Mouse (Mus musculus) heart, postnatal 4 days (tissue): ENCODE results near the gene Epb41l2. TPM values are rescaled to one million over a fixed set of nuclear protein-coding genes. Genes with fewer than 3 reads are reported as not detected.

Experiments used
- DNase-seq: peaks from one replicate; pipeline ENCODE4 v3.0.0; 2021
- total RNA-seq, 2 experiments: library from RNA; stranded (reverse); gene quantifications; 2 replicates each; pipeline ENCODE4 v1.2.3; 2021

Gene Epb41l2
- total RNA-seq = 10 to 100 TPM; 90.5 to 91.5 TPM

- peak; percentile 98 for DNase-seq
Observed at GRCm38 (mm10) chr10:25359208-25359958, at the start of gene Epb41l2. Epb41l2 (plus strand) TSS chr10:25359798.

DNA sequence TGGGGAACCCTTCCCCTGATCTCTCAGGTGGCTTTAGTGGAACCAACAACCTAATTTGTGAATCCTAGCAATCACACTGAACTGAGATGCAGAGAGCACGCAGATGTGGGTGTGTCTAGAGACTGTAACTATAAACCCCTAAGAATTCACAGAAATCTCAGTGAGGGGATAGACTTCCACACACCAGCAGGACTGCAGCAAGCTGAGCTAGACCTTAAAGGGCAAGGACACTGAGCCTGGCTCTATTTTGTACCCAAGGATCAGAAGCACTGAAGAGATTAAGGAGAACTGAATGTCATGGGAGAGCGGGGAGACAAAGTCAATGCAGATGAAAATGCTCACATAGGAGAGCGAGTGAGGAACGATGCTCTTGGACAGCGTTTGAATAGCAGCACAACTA lies 49.6 kb upstream of the Epb41l2 start:
- DNase-seq = no peak

GRCm38 (mm10) chr10:25310736-25311135 lies 48.9 kb upstream of the Epb41l2 start:
- no peak for DNase-seq

- no peak for DNase-seq
Observed at GRCm38 (mm10) chr10:25311554-25312212, 47.9 kb upstream of the Epb41l2 start.

DNA sequence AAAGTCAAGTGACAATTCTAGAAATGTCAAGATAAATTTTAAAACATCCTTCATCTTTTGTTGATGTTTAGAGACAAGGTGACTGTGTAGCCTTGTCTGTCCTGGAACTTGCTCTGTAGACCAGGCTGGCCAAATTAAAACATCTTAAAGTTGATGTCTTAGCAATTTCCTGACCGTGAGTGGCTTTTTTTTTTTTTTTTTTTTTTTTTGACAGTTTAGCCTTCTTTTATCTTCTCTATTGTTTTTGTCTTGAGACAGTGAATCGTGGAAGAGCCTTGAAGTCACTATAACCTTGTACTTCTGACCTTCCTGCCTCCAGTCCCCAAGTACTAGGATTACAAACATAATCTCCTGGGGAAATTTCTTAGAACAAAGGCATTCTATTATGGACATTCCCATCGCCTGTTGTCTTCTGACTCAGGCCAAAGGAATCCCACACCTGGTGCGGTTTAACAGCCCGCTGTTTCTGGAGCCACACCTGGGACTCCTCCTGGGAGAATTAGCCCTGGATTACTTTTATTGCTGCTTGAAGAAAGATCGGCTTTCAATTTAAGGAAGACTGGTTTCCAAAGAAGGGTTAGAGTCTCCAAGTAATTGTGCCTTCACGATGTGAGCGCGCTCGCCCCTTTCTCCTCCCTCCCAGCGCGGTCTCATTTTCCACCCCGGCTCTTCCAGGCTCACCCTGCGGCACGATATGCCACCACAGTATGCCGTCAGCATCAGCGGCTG lies 45.6 kb upstream of the Epb41l2 start:
- DNase-seq = no peak

DNA sequence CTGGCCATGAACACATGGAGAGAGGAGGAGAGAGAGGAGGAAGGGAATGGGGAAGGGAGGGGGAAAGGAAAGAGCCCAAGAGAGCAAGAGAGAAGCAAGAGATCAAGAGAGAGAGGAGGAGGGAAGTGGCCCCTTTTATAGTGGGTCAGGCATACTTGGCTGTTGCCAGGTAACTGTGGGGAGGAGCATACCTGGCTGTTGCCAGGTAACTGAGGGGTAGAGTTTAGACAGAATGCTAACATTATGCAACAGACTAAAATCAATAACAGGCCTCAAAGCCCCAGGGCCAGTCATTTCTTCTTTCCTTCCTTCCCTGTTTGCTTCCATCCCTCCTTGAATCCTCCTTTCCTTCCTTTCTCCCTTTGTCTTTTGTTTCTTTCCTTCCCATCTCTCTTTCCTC lies 41.9 kb upstream of the Epb41l2 start:
- no peak for DNase-seq

- no peak for DNase-seq
Observed at GRCm38 (mm10) chr10:25318405-25318804, 41.2 kb upstream of the Epb41l2 start.

DNA sequence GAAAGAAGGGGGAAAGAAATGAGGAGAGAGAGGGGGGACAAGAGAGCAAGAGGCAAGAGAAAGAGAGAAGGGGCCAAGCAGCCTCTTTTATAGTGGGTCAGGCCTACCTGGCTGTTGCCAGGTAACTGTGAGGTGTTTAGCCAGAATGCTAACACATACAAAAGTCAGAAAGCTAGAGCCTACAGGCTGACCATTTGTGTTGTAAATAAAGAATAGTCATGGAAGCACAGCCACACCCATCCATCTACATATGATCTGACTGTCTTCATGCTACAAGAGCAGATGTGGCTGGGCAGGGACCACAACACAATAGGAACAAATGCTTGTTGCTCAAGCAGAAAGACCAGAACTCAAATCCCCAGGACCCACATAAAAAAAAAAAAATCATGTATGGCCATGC lies 40.1 kb upstream of the Epb41l2 start:
- DNase-seq = no peak

- DNase-seq = no peak
Observed at GRCm38 (mm10) chr10:25321198-25321597, 38.4 kb upstream of the Epb41l2 start.

DNA sequence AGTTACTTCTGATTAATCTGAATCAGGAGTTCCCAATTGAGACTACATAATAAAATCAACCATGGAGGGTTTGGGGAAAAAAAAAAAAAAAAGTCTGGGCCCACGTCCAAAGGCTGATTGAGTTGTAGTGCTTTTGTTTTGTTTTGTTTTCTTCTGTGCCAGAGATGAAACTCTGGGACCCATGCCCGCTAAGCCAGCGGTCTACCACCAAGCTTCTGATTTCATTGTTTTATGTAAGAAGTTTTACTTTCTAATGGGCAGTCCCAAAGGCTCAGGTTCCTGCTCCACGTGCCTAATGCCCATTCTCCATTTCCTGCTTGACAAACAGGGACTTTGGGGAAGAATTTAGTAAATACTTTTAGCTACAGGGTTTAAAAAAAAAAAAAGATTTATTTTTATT lies 33.9 kb upstream of the Epb41l2 start:
- peak; percentile 12 for DNase-seq

DNA sequence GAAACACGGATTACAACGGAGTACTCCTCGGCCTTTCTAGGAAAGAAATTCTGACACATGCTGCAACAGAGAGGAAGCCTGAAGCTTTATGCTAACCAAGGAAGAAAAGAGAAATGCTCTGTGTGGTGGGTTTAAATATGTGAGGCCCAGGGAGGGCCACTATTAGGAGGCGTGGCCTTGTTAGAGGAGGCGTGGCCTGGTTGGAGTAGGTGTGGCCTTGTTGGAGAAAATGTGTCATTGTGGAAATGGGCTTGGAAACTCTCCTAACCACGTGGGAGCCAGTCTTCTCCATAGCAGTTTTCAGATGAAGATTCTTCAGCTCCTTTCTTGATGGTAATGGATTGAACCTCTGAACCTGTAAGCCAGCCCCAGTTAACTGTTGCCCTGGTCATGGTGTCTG lies 32.1 kb upstream of the Epb41l2 start:
- no peak for DNase-seq

GRCm38 (mm10) chr10:25330094-25330493 lies 29.5 kb upstream of the Epb41l2 start:
- no peak for DNase-seq

DNA sequence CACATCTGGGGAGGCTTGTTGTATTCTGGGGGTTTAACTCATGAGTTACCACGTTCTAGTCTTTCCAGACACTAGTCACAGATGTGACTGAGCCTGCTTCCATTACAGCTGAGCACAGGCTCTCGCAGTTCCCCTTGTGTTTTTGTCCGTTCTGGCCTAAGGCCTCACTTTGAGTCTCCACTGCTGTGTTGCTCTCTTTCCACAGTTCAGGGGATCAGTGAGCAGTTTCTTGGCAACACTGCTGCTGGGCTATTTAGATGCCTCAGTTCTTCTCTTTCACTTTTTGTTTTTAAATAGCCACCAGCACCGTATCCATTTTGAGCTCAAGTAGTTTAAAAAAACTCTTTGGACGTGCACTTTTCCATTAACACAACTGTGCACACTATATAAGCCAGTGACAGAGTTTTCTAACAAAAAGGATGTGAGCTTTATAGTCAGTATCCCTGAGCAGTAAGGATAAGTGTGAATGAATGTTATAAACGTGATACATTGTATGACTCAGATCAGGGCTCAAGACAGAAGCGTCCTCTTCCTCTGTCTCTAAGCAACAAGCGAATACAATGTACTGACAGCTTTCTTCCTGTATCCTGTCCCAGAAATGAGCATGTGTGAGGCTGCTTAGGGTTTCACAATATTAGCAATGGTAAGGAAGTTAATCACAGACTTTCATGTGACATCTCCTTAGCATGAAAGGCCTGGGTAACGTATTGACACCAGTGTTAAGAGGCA lies 28.1 kb upstream of the Epb41l2 start:
- DNase-seq = no peak

GRCm38 (mm10) chr10:25333390-25334079 lies 26.1 kb upstream of the Epb41l2 start:
- DNase-seq = no peak

GRCm38 (mm10) chr10:25340675-25341074 lies 18.9 kb upstream of the Epb41l2 start:
- DNase-seq = no peak

DNA sequence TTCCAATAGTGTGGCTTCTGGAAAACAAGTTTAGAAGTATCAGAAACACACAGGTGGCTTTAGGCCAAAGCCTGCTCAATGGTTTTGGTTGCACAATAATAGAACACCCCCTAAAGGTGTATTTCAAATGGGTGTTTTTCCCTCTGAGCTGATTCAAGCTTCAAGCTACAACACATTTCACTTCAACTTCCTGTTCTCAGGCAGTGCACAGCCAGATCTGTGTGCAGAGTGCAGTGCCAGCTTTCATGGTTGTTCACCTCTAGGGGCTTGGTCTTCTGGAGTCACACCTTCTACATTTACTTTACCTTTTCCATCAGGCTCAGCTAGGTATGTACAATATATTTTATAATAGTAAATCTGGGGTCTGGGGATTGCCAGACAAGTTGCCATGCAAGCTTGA lies 16.8 kb upstream of the Epb41l2 start:
- DNase-seq = no peak

- DNase-seq = no peak
Observed at GRCm38 (mm10) chr10:25353941-25354340, 5.7 kb upstream of the Epb41l2 start.

DNA sequence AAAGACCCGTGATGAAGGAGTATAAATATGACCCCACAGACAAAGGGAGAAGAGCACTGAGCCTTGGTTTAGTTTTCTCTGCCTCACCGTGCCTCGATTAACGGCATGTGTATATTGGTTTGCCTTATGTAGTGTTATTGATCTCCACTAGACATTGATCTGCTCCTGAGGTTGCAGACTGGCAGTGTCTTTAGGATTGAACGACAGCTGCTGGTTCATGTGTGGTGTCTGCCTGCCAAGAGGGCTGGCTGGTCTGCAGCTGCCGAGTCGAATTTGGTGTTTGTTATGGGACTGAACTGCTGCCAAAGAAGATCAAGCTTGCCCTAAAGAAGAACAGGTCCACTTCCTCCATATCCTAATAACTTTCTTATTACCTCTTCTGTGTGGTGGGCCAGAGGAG lies 5.2 kb upstream of the Epb41l2 start:
- no peak for DNase-seq

- peak; percentile 42 for DNase-seq
Observed at GRCm38 (mm10) chr10:25359959-25360811, 587 bp downstream of the Epb41l2 start.

DNA sequence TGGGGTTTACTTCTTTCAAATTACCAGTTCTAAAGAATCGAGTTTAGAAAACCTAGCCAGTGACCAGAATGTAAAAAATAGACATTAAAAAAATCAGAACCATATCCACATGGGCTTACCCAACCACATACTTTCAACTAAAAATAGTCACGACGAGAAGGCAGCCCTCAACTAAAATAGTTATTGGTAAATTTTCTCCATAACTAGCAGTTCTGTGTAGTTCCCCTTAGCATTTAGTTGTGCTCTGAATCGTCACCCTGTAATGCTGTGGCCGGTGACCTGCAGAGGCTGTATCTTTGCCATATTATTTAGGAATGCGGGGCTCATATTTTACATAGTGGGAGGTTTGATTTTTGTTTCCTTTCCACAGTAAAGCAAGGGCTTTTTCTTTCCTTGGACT lies 2.6 kb downstream of the Epb41l2 start:
- no peak for DNase-seq

DNA sequence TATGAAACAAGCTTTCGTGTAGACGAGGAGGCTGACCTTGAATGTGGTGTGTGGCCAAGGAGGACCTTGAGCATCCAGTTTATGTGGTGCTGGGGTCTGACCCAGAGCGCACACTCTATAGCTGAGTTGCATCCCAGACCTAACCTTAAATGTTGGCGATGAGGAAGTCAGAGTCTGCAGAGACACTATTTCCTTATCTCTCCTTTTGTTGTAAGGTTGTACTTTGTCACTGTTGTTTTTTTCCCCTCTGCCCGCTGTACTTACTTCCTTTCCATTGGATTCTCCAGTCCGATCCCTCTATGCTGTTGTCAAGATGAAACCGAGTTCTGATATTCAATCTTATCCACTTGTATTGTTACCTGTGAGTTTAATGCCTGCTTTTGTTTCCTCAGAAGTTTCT lies 5.6 kb downstream of the Epb41l2 start:
- DNase-seq = no peak
